Mouse (Mus musculus): Measurements from ENCODE around the gene Pm20d2.

Gene Pm20d2

DNA sequence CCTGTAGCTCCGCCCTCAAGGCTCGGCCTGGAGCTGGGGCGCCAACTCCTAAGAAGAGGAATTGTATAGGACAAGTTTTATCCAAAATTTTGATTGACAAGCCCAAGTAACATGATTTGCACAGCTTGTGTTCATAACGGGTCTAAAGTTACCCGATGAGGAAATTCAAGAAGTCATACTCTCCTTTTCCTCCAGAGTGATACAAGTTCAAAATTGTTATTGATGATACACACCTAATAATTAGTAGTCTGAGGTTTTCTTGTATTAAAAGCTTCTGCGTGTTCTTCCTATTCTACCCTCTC is at the start of gene Pm20d2:
Gene Pm20d2 (minus strand): TSS at position 3 of the 302 bp plus-strand sequence.
- no peak for DNase-seq (ENCODE audit: low read depth)

- DNase-seq (ENCODE audit: low read depth), result no peak
Observed at GRCm38 (mm10) chr4:33230881-33231280, 41.3 kb upstream of the Pm20d2 start.

GRCm38 (mm10) chr4:33229639-33230038 is 40.1 kb upstream of the Pm20d2 start:
- no peak for DNase-seq (ENCODE audit: low read depth)

GRCm38 (mm10) chr4:33227164-33227563 is 37.6 kb upstream of the Pm20d2 start:
- DNase-seq (ENCODE audit: low read depth), result no peak

DNA sequence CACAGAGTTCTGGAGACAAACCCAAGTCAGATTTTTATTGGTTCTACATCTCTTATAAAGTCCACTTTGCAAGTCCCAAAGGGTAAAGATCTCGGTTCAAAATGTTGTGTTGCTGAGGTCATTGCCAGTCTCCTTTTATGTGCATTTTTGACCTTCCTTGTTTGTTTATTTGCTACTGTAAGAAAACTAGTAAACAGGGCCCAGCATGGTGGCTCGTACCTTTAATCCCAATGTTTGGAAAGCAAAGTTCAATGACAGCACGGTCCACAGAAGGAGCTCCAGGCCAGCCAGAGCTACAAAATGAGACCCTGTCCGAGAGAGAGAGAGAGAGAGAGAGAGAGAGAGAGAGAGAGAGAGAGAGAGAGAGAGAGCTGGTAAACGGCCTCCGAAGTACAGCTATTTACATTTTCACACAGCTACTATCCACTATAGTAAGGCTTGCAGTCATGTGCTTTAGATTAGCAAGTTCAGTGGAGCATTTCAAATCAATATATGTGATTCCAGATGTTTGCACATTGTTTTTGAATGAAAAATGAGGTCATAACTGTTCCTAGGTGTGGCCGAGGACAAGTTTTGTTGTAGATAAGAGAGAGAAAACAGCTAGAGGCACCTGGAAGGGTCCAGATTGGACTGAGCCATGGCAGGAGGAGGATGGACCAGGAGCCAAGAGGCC is 34.6 kb upstream of the Pm20d2 start:
- DNase-seq (ENCODE audit: low read depth), result no peak

- DNase-seq (ENCODE audit: low read depth), result no peak
Observed at GRCm38 (mm10) chr4:33221847-33222246, 32.3 kb upstream of the Pm20d2 start.

- DNase-seq (ENCODE audit: low read depth), result no peak
Observed at GRCm38 (mm10) chr4:33208881-33209841, 19.6 kb upstream of the Pm20d2 start, which contains the start of gene Srsf12. Srsf12 (plus strand) TSS chr4:33208991.

DNA sequence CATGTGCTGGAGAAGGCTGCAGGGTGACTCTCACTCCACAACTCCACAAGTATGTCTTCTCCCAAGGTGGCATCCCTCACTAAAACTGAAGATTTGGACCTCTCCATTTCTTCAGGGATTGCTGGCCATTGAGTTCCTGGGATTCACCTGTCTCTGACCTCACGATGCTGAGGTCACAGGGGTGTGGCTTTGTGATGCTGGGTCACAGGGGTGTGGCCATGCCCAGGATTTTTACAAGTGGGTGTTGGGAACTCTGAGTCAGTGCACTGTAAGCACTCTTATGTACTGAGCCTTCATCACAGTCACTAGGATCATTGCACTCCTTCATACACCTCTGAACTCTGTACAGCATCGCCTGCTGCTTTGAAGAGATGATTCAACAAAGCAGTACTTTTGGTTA is 18.0 kb upstream of the Pm20d2 start:
- no peak for DNase-seq (ENCODE audit: low read depth)

GRCm38 (mm10) chr4:33204682-33205081 is 15.1 kb upstream of the Pm20d2 start:
- DNase-seq (ENCODE audit: low read depth), result peak; percentile 49

- no peak for DNase-seq (ENCODE audit: low read depth)
Observed at GRCm38 (mm10) chr4:33198117-33198516, 8.6 kb upstream of the Pm20d2 start.

GRCm38 (mm10) chr4:33188781-33189734 is 479 bp downstream of the Pm20d2 start:
- no peak for DNase-seq (ENCODE audit: low read depth)

DNA sequence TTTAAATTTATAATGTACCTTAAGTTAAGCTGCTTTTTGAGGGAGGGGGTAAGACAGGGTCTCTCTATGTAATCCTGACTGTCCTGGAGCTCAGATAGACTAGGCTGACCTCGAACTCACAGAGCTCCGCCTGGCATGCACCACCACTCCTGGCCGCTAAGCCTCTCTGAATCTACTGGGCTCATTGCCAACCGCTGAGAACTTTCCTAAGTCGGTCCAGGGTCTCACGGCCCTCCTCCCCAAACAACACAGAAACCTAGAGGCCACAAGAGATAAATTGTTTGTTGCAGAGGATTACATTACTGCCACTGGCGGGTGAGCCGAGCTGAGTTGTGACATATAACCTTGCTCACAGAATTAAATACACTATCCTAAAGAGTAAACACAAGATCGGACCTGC is 1.4 kb downstream of the Pm20d2 start:
- DNase-seq (ENCODE audit: low read depth), result no peak

- DNase-seq (ENCODE audit: low read depth), result no peak
Observed at GRCm38 (mm10) chr4:33183477-33183876, 6.1 kb downstream of the Pm20d2 start.

GRCm38 (mm10) chr4:33152087-33153038 is 37.2 kb downstream of the Pm20d2 start:
- DNase-seq (ENCODE audit: low read depth), result no peak

DNA sequence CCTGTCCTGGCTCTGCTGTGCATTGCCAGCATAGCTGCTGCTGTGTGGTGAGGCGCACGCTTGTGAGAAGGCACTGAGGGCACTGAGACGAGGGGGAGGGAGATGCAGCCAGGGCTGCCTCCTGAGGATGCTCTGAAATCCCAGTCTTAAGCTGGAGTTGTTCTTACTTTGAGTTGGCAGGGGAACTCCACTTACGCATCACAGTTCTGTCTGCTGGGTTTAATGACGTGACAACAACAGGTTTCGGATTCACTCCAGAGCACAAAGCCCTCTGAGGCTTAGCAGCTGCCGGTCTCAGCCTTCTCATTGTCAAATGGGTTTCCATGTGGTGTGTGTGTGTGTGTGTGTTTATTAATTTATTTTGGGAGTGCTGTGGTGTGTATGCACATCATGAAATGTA is 40.4 kb downstream of the Pm20d2 start:
- DNase-seq (ENCODE audit: low read depth), result no peak

GRCm38 (mm10) chr4:33147825-33148224 is 41.7 kb downstream of the Pm20d2 start:
- peak; percentile 39 for DNase-seq (ENCODE audit: low read depth)

DNA sequence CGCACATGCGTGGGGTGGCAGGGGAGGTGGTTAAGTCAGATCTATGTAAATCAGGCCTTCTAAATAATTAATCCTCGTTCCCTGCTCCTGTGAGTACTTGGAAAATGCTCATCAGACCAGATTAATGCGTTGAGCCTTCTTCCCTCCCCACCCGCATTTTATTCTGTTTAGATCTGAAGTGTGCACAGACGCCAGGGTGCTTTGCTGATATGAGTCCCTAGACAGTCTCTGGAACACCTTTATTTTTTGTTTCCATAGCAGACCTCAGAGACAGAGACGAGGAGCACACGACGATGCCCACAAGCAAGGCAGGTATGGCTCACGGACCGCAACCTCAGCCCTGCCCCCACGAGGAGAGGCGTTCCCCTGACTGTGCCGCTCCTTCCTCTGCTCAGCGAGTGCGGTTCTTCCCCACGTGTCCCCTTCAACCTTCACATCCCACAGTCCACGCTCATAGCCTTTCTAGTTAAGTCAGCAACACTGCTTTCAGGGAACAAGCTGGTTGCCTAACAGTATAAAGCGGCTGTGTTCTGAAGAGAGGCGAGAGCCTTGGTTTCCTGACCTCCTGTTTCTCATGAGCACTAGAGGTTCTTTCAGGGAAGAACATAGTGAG is 42.8 kb downstream of the Pm20d2 start:
- no peak for DNase-seq (ENCODE audit: low read depth)

DNA sequence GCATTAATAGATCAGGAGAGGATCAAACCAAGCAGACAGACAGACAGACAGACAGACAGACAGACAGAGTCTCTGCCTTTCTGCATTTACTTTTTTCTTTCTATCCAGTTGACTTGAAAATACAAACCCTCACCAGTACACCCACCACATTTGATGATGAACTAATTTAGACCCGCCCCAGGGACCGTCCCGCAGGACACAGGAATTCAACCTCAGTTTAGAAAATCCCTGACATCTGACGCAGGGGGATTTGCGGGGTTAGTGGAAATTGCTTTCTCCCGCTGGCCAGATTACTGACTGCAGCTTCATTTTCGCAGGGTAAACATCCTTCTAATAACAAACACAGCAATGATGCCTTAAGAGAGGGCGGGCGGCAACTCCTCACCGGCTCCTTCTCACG is 57.3 kb downstream of the Pm20d2 start, which contains the start of gene Gabrr1:
Gene Gabrr1 (plus strand): TSS at position 301 of the 400 bp plus-strand sequence.
- no peak for DNase-seq (ENCODE audit: low read depth)

DNA sequence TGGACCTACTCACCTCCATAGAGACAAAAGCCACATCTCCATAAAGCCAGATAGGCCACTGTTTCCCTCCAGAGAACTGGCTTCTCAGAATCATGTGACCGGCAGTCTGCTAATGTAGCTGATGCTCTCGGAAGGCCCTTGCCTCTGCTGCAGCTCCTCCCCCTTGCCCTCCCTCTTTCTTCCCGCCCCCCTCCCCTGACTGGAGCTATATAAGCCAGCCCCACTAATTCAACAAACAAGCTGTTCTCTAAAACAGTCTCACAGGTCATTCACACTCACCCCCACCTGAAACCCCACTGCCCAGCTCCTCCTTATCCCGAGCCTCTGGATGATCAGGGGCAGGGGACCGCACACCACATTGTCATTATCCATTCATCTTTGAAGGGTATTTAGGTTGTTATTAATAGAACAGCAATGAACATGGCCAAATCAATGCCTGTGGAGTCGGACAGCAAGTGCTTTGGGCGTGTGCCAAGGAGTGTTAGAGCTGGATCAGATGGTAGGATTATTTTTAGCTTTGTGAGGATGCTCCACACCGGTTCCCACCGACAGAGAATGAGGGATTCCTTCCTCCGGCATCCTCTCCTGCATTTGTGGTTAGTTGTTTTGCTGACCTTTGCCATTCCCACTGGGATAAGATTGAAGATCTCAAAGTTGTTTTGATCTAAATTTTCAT is 64.0 kb downstream of the Pm20d2 start:
- no peak for DNase-seq (ENCODE audit: low read depth)

- DNase-seq (ENCODE audit: low read depth), result peak; percentile 34
Observed at GRCm38 (mm10) chr4:33124493-33124892, 65.0 kb downstream of the Pm20d2 start.

All from c-Kit-positive CD71-negative TER-119-negative erythroid progenitor cells, embryonic 14.5 days (primary cell).